Mouse (Mus musculus) ES-Bruce4 (cell line): Measurements from ENCODE around the gene Rnf135.

Experiments used
- CTCF ChIP-seq: IDR thresholded peaks from one replicate; pipeline ENCODE4 v1.8.1; 2011; ENCODE audit warnings: low read depth, low read length
- EP300 ChIP-seq: IDR thresholded peaks from 2 replicates; pipeline ENCODE4 v1.6.1; 2011; ENCODE audit warnings: low read depth, low read length; ENCODE audit not compliant: insufficient read depth
- POLR2A ChIP-seq: IDR thresholded peaks from one replicate; pipeline ENCODE4 v1.8.1; 2011; ENCODE audit warnings: low read length; ENCODE audit not compliant: insufficient read depth

- TF ChIP-seq CTCF: no peak
- TF ChIP-seq POLR2A: no peak
- TF ChIP-seq EP300: no peak
Measured at GRCm38 (mm10) chr11:80147748-80148147, 35.9 kb upstream of the Rnf135 start.
